Mouse (Mus musculus): ENCODE measurements at regions not wholly inside any gene's neighbourhood (a gene's known extent, or its start where the extent isn't known, plus 50 kb on each side); places are given as distances from the start of the nearest gene placed in this dataset.

DNA sequence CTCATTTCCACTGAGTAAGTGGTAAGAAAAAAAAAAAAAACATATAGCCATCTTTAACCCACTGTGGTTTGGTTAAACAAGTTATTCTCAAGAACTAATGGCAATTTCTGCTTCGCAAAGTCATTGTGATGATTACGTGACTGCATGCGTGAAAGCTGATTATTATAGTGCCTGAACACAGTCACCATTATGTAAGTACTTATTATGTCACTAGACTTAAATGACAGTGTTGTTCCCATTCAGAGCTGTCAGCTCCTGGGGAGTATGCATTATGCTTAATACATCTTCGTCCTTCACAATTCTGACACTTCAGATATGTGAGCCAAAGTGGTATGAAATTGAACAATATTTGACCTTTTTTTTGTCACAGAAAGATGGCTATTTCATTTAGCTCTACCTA lies 71.3 kb upstream of the Kcnd3 start:
- TF ChIP-seq CTCF (IDR thresholded peaks at IDR 0.05; ENCODE audit: low read depth), result no peak
- no peak for TF ChIP-seq EP300 (IDR thresholded peaks at IDR 0.05; ENCODE audit: low read depth)

Data from liver, postnatal 0 days (tissue).